Comparison of ENCODE assay signal across 8 mouse cellular contexts in genomic region chr7:25680514-25681258, GRCm38 (mm10). TPM values are rescaled to one million over a fixed set of nuclear protein-coding genes. Genes with fewer than 3 reads are reported as not detected.
DNase-seq lines count a peak whose midpoint lies in the region; ATAC-seq and TF ChIP-seq lines count a peak whose summit lies in the region.

B9d2 (plus strand) TSS chr7:25680780.

- no peak for TF ChIP-seq CTCF in ES-Bruce4 (IDR thresholded peaks at IDR 0.05; ENCODE audit: low read depth, low read length)

- H3K4me2 ChIP-seq in forebrain, embryonic 14.5 days (ENCODE audit: low read length) = peak within 1 kb of the TSS; percentile 57
- peak within 1 kb of the TSS; percentile 64 for H3K4me2 ChIP-seq in neural tube, embryonic 15.5 days

- intact Hi-C loops in heart, postnatal 14 days (cut with DNase I) = no loop called here

- H3K27ac ChIP-seq in ES-Bruce4 (ENCODE audit: insufficient read depth, low read length) = peak within 1 kb of the TSS; percentile 31
- H3K27ac ChIP-seq in forebrain, embryonic 14.5 days (ENCODE audit: low read depth, low read length) = peak within 1 kb of the TSS; percentile 95
- H3K27ac ChIP-seq in neural tube, embryonic 15.5 days (replicated peaks) = peak within 1 kb of the TSS; percentile 95

- no peaks in the 10 kb centered on the region for H3K27me3 ChIP-seq in ES-Bruce4 (ENCODE audit: control insufficient read depth, insufficient read depth, low read length, poor library complexity, severe bottlenecking)
- peaks cover 2% of the 10 kb centered on the region; the same call in 1 of the 2 replicates for H3K27me3 ChIP-seq in forebrain, embryonic 14.5 days (replicated peaks; ENCODE audit: control insufficient read depth, insufficient read depth, low read length)
- H3K27me3 ChIP-seq in neural tube, embryonic 15.5 days (replicated peaks) = peaks cover 12% of the 10 kb centered on the region

- H3K4me3 ChIP-seq in ES-Bruce4 (ENCODE audit: low read depth, low read length) = peak within 1 kb of the TSS; percentile 68
- H3K4me3 ChIP-seq in forebrain, embryonic 14.5 days (ENCODE audit: low read depth, low read length) = peak within 1 kb of the TSS; percentile 53
- peak within 1 kb of the TSS; percentile 56 for H3K4me3 ChIP-seq in neural tube, embryonic 15.5 days (replicated peaks)

- peak within 1 kb of the TSS; percentile 61 for H3K9ac ChIP-seq in ES-Bruce4 (ENCODE audit: low read depth, poor library complexity, severe bottlenecking)
- H3K9ac ChIP-seq in forebrain, embryonic 14.5 days (ENCODE audit: low read length) = peak within 1 kb of the TSS; percentile 56
- peak within 1 kb of the TSS; percentile 60 for H3K9ac ChIP-seq in neural tube, embryonic 15.5 days (replicated peaks)

- TF ChIP-seq POLR2A in ES-Bruce4 (IDR thresholded peaks at IDR 0.05; ENCODE audit: insufficient read depth, low read length) = peak; percentile 57

- H3K9me3 ChIP-seq in ES-Bruce4 (replicated peaks; ENCODE audit: control insufficient read depth, insufficient read depth, low read length, poor library complexity, severe bottlenecking) = no peaks in the 10 kb centered on the region
- no peaks in the 10 kb centered on the region for H3K9me3 ChIP-seq in forebrain, embryonic 14.5 days (replicated peaks; ENCODE audit: control insufficient read depth, low read length)
- no peaks in the 10 kb centered on the region for H3K9me3 ChIP-seq in neural tube, embryonic 15.5 days (replicated peaks)

- DNase-seq in forebrain, embryonic 14.5 days (ENCODE audit: low spot score) = peak; percentile 96
- DNase-seq in heart, postnatal 14 days = peak; percentile 96 to 97
- peak; percentile 96 for DNase-seq in layer of hippocampus, adult 11-12 months (ENCODE audit: low spot score)
- DNase-seq in lung, adult 18-20 months = peak; percentile 95 to 96
- peak; percentile 94 for DNase-seq in testis, postnatal 14 days (ENCODE audit: low spot score)

- no peaks in the 10 kb centered on the region for H3K36me3 ChIP-seq in ES-Bruce4 (ENCODE audit: control insufficient read depth, insufficient read depth, low read length, poor library complexity, severe bottlenecking)
- 0 out of 2 replicates have a peak, but pooled peaks cover 3% of the 10 kb centered on the region for H3K36me3 ChIP-seq in forebrain, embryonic 14.5 days (ENCODE audit: control insufficient read depth, insufficient read depth, low read length)
- no peaks in the 10 kb centered on the region for H3K36me3 ChIP-seq in neural tube, embryonic 15.5 days

- peaks cover 5% of the 10 kb centered on the region for H3K4me1 ChIP-seq in ES-Bruce4 (ENCODE audit: control insufficient read depth, insufficient read depth, low read length)
- H3K4me1 ChIP-seq in forebrain, embryonic 14.5 days (ENCODE audit: control insufficient read depth, insufficient read depth, low read length) = peaks cover 3% of the 10 kb centered on the region; the same call in 1 of the 2 replicates
- peaks cover 28% of the 10 kb centered on the region for H3K4me1 ChIP-seq in neural tube, embryonic 15.5 days

- WGBS in forebrain, embryonic 14.5 days = under 1% methylated on average over 46 of the region's 46 CpGs
- under 1% methylated on average over 46 of the region's 46 CpGs for WGBS in neural tube, embryonic 15.5 days

- ATAC-seq in cerebellum, adult (ENCODE audit: insufficient number of reproducible peaks, low FRiP score, low TSS enrichment) = peak; percentile 87
- peak; percentile 92 for ATAC-seq in forebrain, embryonic 14.5 days
- peak; percentile 93 for ATAC-seq in neural tube, embryonic 15.5 days (ENCODE audit: low FRiP score)

- no peak for TF ChIP-seq EP300 in ES-Bruce4 (IDR thresholded peaks at IDR 0.05; ENCODE audit: insufficient read depth, low read depth, low read length)

RNA-seq across cellular contexts. Expression of gene B9d2, which starts in this region (rescaled TPM):
- 7.9 and 15.2 TPM in 2 replicates for polyA plus RNA-seq in ES-Bruce4 (2011; ENCODE audit: insufficient read depth, insufficient read length, low read depth, missing spikeins)
- polyA plus RNA-seq in forebrain, embryonic 14.5 days (2014; fragmentation: Nextera tagmentation; extraction: Ambion mirVana) = 44.3 and 57.6 TPM in 2 replicates
- total RNA-seq in heart, postnatal 14 days (2021) = 10 to 100 TPM; 11.0 to 11.3 TPM
- 42.9 and 46.9 TPM in 2 replicates for polyA plus RNA-seq in neural tube, embryonic 15.5 days (2015; fragmentation: Nextera tagmentation; extraction: Ambion mirVana)

Comparison
In these comparisons a context has a peak if more than half of its experiments do, and no peak if none do; other contexts are left out.
1. Peak in every context shown above with its lines: DNase-seq, ATAC-seq, H3K4me3 ChIP-seq and H3K27ac ChIP-seq.
2. H3K27ac ChIP-seq: peak in every context shown above with its lines; median percentile 95 in forebrain, embryonic 14.5 days; 95 in neural tube, embryonic 15.5 days; 31 in ES-Bruce4.